In the genomic region with DNA sequence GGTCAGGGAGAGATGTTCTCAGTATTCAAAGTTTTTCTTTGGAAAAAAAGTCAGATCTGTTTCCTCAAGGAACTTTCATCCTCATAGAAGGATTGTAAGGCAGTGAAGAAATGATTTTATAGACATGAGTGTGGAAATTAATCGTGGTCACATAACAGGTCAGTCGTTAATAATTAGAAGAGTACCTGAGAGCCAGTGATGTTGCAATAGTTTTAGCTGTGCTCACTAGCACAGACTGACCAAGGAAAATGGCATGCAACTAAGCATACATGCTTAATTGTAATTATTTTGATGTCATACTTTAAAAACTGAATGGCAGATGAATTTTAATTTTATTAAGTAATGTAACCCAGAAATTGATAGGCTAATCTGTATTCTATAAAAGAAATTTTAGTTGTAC, we compare ENCODE assay signal across 37 mouse cellular contexts. TPM values are rescaled to one million over a fixed set of nuclear protein-coding genes. Genes with fewer than 3 reads are reported as not detected.
"Had no signal": no experiment of that assay in that cellular context is flagged by ENCODE, and none has a peak within 500 bp of the region (broad histone marks: within the 10 kb centered on the region; RNA-seq: fewer than 3 reads in every experiment).

No protein-coding gene starts in this region.

- H3K4me3 ChIP-seq: embryonic facial prominence, embryonic 10.5 days; embryonic facial prominence, embryonic 12.5 days; embryonic facial prominence, embryonic 13.5 days; embryonic facial prominence, embryonic 15.5 days; erythroblast, embryonic 14.5 days; forebrain, embryonic 10.5 days; forebrain, embryonic 12.5 days; forebrain, embryonic 13.5 days; forebrain, embryonic 15.5 days; gastrocnemius, adult 2 months; heart, adult 2 months had no signal

- H3K9ac ChIP-seq: embryonic facial prominence, embryonic 12.5 days; embryonic facial prominence, embryonic 13.5 days; embryonic facial prominence, embryonic 15.5 days; forebrain, embryonic 12.5 days; forebrain, embryonic 13.5 days; forebrain, embryonic 15.5 days; forebrain, postnatal 0 days had no signal

- ATAC-seq: forebrain, embryonic 13.5 days; forebrain, embryonic 14.5 days; forebrain, embryonic 15.5 days; forebrain, embryonic 16.5 days; forebrain, postnatal 0 days had no signal

- H3K4me2 ChIP-seq: embryonic facial prominence, embryonic 12.5 days; embryonic facial prominence, embryonic 13.5 days; embryonic facial prominence, embryonic 15.5 days; forebrain, embryonic 12.5 days; forebrain, embryonic 13.5 days; forebrain, embryonic 15.5 days had no signal

- H3K27ac ChIP-seq: embryonic facial prominence, embryonic 10.5 days; embryonic facial prominence, embryonic 12.5 days; embryonic facial prominence, embryonic 13.5 days; embryonic facial prominence, embryonic 15.5 days; forebrain, embryonic 10.5 days; forebrain, embryonic 12.5 days; forebrain, embryonic 13.5 days; forebrain, embryonic 15.5 days; gastrocnemius, adult 2 months; heart, adult 2 months had no signal

- H3K27me3 ChIP-seq: embryonic facial prominence, embryonic 12.5 days; embryonic facial prominence, embryonic 13.5 days; embryonic facial prominence, embryonic 15.5 days; forebrain, embryonic 12.5 days; forebrain, embryonic 13.5 days; forebrain, embryonic 15.5 days had no signal

- H3K4me1 ChIP-seq: embryonic facial prominence, embryonic 10.5 days; embryonic facial prominence, embryonic 12.5 days; embryonic facial prominence, embryonic 13.5 days; embryonic facial prominence, embryonic 15.5 days; forebrain, embryonic 10.5 days; forebrain, embryonic 12.5 days; forebrain, embryonic 13.5 days; forebrain, embryonic 15.5 days had no signal

- H3K9me3 ChIP-seq: embryonic facial prominence, embryonic 10.5 days; embryonic facial prominence, embryonic 12.5 days; embryonic facial prominence, embryonic 13.5 days; embryonic facial prominence, embryonic 15.5 days; forebrain, embryonic 10.5 days; forebrain, embryonic 12.5 days; forebrain, embryonic 13.5 days; forebrain, embryonic 15.5 days had no signal

- DNase-seq: cerebellum, adult 2 months; cerebellum, adult 8-10 months; cerebellum, adult 9-10 months; cerebellum, adult 9-11 months; cerebellum, postnatal 10 days; cerebellum, postnatal 14 days; cerebellum, postnatal 25 days; cerebellum, postnatal 36 days; embryo, embryonic 11 days; forebrain, postnatal 0 days; gastrocnemius, adult 2 months; gastrocnemius, postnatal 10 days; gastrocnemius, postnatal 14 days; gastrocnemius, postnatal 25 days; gastrocnemius, postnatal 36 days; heart, adult 11 months; heart, adult 18-20 months; heart, adult 2 months had no signal

RNA-seq across cellular contexts. Expression of gene Lrrc19, which starts 30.7 kb away (rescaled TPM):
- total RNA-seq: common myeloid progenitor, adult 5-6 weeks; forebrain, postnatal 0 days; gastrocnemius, adult 18-20 months; gastrocnemius, adult 2 months; gastrocnemius, adult 8-10 months; gastrocnemius, postnatal 10 days; gastrocnemius, postnatal 14 days; gastrocnemius, postnatal 25 days; gastrocnemius, postnatal 36 days; gastrocnemius, postnatal 4 days; granulocyte monocyte progenitor cell, adult 5-6 weeks; heart, adult 18-20 months; heart, adult 2 months had no signal
- polyA plus RNA-seq: cerebellum, adult 2 months; cortical plate, adult 2 months; erythroblast, embryonic 14.5 days; frontal cortex, adult 2 months; gonadal fat pad, adult 2 months; heart, adult 2 months had no signal

RNA-seq across cellular contexts. Expression of gene Tek, which starts 58.4 kb away (rescaled TPM):
- polyA plus RNA-seq: erythroblast, embryonic 14.5 days had no signal
